Mouse (Mus musculus) hindbrain, embryonic 16.5 days (tissue): ENCODE measurements around the gene Git1. TPM values are rescaled to one million over a fixed set of nuclear protein-coding genes. Genes with fewer than 3 reads are reported as not detected.

Source experiments
- ATAC-seq: fragments of 200-750 bp; cut with Nextera tagmentation; 2 replicates; pipeline ENCODE4 v1.8.0; 2017; ENCODE audit warnings: moderate TSS enrichment, moderate library complexity
- H3K27ac ChIP-seq: fragments of 300-500 bp; sonication (generic); 2 replicates; pipeline ENCODE4 v1.5.1; 2014; ENCODE audit warnings: low read depth, mild to moderate bottlenecking, control low read depth, low read length, moderate library complexity
- H3K27me3 ChIP-seq: fragments of 300-500 bp; sonication (generic); replicated peaks from 2 replicates; pipeline ENCODE4 v1.6.1; 2014; ENCODE audit warnings: low read length; ENCODE audit not compliant: control insufficient read depth, insufficient read depth
- H3K36me3 ChIP-seq: fragments of 300-500 bp; sonication (generic); 2 replicates; pipeline ENCODE4 v1.6.1; 2014; ENCODE audit warnings: mild to moderate bottlenecking, low read length, moderate library complexity, mixed read lengths; ENCODE audit not compliant: control insufficient read depth, insufficient read depth
- H3K4me1 ChIP-seq: fragments of 300-500 bp; sonication (generic); 2 replicates; pipeline ENCODE4 v1.6.1; 2014; ENCODE audit warnings: low read depth, low read length; ENCODE audit not compliant: control insufficient read depth, insufficient read depth
- H3K4me2 ChIP-seq: fragments of 300-500 bp; sonication (generic); 2 replicates; pipeline ENCODE4 v1.6.1; 2014; ENCODE audit warnings: mild to moderate bottlenecking, low read length, control low read depth, moderate library complexity
- H3K4me3 ChIP-seq: fragments of 300-500 bp; sonication (generic); 2 replicates; pipeline ENCODE4 v1.5.1; 2014; ENCODE audit warnings: mild to moderate bottlenecking, low read length, control low read depth, moderate library complexity
- H3K9ac ChIP-seq: fragments of 300-500 bp; sonication (generic); 2 replicates; pipeline ENCODE4 v1.6.1; 2014; ENCODE audit warnings: low read depth, mild to moderate bottlenecking, control low read depth, low read length, moderate library complexity
- H3K9me3 ChIP-seq: fragments of 300-500 bp; sonication (generic); 2 replicates; pipeline ENCODE4 v1.6.1; 2014; ENCODE audit warnings: mild to moderate bottlenecking, low read length, moderate library complexity; ENCODE audit not compliant: control insufficient read depth
- WGBS: fragments of 180-500 bp; shearing (Covaris S2); extraction: QIAGEN DNeasy Blood & Tissue Kit; methylation state at CpG from one replicate; pipeline ENCODE4 v1.1.7; 2014; 5-methylcytosine and 5-hydroxymethylcytosine counted together
- polyA plus RNA-seq: library from polyadenylated mRNA; unstranded; fragments of >200 nt; fragmentation: Nextera tagmentation; extraction: Ambion mirVana; gene quantifications from 2 replicates; pipeline ENCODE4 v1.2.1, GENCODE M21; 2015

The Git1 gene
- polyA plus RNA-seq: 14.0 and 18.0 TPM in 2 replicates

DNA sequence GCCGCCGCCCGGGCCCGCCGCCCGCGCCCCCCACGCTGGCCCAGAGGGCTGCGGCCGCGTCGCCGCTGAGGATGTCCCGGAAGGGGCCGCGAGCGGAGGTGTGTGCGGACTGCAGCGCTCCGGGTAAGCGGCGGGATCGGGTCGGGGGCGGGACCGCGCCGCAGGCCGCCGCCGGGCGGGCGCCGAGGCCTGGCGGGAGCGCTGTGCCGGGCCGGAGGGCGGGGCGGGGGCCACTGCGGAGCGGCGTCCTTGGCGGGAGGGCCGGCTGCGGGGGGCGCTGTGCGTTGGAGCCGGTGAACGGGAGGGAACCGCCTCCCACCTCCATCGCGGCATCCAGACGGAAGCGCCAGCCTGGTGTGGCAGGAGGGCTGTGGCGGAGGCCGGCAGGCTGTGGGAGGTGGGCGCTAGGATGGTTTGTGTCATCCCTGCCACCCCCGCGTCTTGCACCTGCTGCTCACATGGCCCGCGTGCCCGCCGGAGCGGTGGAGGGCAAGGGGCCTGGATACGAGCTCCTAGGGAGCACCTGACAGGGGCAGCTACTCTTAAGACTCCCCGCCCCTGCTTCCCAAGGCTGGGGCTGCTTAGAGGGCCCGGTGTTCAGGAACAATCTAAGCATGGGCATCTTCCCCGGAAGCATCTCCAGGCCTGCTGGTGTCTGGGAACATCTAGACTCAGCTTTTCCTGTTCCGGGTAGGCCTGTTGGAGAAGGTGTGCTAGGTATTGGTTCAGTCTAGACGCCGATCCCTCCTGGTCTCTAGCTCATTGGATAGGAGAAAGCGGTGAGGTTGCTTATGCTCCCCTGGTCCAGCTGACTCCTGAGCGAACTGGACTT, at the start of gene Git1:
Gene Git1 (plus strand): TSS at position 51 of the 832 bp plus-strand sequence.
- peak within 1 kb of the TSS; percentile 90 for H3K27ac ChIP-seq
- ATAC-seq: no peak
- no peaks in the 10 kb centered on the region for H3K36me3 ChIP-seq
- no peaks in the 10 kb centered on the region for H3K27me3 ChIP-seq
- H3K4me3 ChIP-seq: peak within 1 kb of the TSS; percentile 95
- H3K4me2 ChIP-seq: peak within 1 kb of the TSS; percentile 77
- no peaks in the 10 kb centered on the region for H3K9me3 ChIP-seq
- peak within 1 kb of the TSS; percentile 93 for H3K9ac ChIP-seq
- 2% methylated on average over 38 of the region's 74 CpGs for WGBS
- H3K4me1 ChIP-seq: peaks cover 65% of the 10 kb centered on the region

- Histone ChIP-seq H3K27ac (no peak overlapping the region), H3K9me3 (no peaks in the 10 kb centered on the region), H3K4me1 (no peaks in the 10 kb centered on the region), H3K9ac (no peak overlapping the region), H3K4me2 (no peak overlapping the region), H3K36me3 (peaks cover 12% of the 10 kb centered on the region), H3K27me3 (no peaks in the 10 kb centered on the region), H3K4me3 (no peak overlapping the region)
- WGBS: 72% methylated on average over 2 of the region's 2 CpGs
- ATAC-seq: no peak
Measured at GRCm38 (mm10) chr11:77444939-77445338, 48.4 kb upstream of the Git1 start.

GRCm38 (mm10) chr11:77446628-77447041, 46.7 kb upstream of the Git1 start:
- Histone ChIP-seq H3K4me1 (no peaks in the 10 kb centered on the region), H3K9me3 (no peaks in the 10 kb centered on the region), H3K9ac (no peak overlapping the region), H3K4me2 (no peak overlapping the region), H3K27me3 (no peaks in the 10 kb centered on the region), H3K4me3 (no peak overlapping the region), H3K36me3 (peaks cover 8% of the 10 kb centered on the region), H3K27ac (no peak overlapping the region)
- 63% methylated on average over 6 of the region's 6 CpGs for WGBS
- no peak; the same call in 1 of the 2 replicates for ATAC-seq

DNA sequence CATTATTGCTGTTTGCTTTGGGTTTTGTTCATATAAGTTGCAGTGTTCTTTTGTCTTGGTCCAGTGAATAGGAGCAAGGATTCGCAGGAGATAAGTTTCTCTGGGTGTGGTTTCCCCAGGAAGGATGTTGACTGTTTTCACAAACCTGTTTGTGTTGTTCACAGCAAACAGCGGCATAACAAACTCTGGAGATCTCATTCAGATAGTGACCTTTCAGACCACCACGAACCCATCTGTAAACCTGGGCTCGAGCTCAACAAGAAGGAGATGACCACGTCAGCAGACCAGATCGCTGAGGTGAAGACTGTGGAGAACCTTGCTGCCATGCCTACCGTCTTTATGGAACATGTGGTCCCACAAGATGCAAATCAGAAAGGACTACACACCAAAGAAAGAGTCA, 44.1 kb upstream of the Git1 start:
- Histone ChIP-seq H3K9ac (no peak overlapping the region), H3K4me3 (no peak overlapping the region), H3K4me1 (no peaks in the 10 kb centered on the region), H3K36me3 (peaks cover 8% of the 10 kb centered on the region), H3K27ac (no peak overlapping the region), H3K27me3 (no peaks in the 10 kb centered on the region), H3K9me3 (no peaks in the 10 kb centered on the region), H3K4me2 (no peak overlapping the region)
- no peak for ATAC-seq
- 86% methylated on average over 7 of the region's 7 CpGs for WGBS

DNA sequence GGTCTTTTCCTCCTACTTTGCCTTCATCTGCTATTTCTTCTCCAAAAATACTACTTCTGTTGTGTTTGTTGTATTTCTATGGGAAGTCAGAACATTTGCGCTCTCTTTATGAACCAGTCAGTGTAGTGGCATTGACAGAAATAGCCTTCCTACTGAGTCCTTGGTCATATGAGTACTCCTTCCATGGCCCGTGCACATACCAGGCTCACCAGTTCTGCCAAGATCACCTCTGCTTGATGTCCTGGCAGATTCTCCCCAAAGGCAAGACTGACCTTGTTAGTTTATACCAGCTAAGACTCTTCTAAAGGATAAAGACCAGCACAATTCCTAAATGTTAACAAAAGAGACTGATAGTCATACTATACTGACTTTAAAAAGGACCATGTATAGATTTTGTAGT, 41.7 kb upstream of the Git1 start:
- ATAC-seq: no peak
- Histone ChIP-seq H3K4me2 (no peak overlapping the region), H3K36me3 (peaks cover 16% of the 10 kb centered on the region), H3K9me3 (no peaks in the 10 kb centered on the region), H3K9ac (no peak overlapping the region), H3K4me3 (no peak overlapping the region), H3K27ac (no peak overlapping the region), H3K27me3 (no peaks in the 10 kb centered on the region), H3K4me1 (no peaks in the 10 kb centered on the region)
- 94% methylated on average over 2 of the region's 2 CpGs for WGBS

- no peak overlapping the region for H3K4me3 ChIP-seq
- H3K9ac ChIP-seq: no peak overlapping the region
- WGBS: 86% methylated on average over 2 of the region's 2 CpGs
- peaks cover 16% of the 10 kb centered on the region for H3K36me3 ChIP-seq
- H3K4me1 ChIP-seq: no peaks in the 10 kb centered on the region
- H3K27ac ChIP-seq: no peak overlapping the region
- H3K27me3 ChIP-seq: no peaks in the 10 kb centered on the region
- no peak overlapping the region for H3K4me2 ChIP-seq
- no peaks in the 10 kb centered on the region for H3K9me3 ChIP-seq
- no peak for ATAC-seq
Measured at GRCm38 (mm10) chr11:77453388-77453787, 40.0 kb upstream of the Git1 start.

- H3K27me3 ChIP-seq: peaks cover 3% of the 10 kb centered on the region
- no peaks in the 10 kb centered on the region for H3K4me1 ChIP-seq
- no peak overlapping the region for H3K27ac ChIP-seq
- WGBS: 84% methylated on average over 9 of the region's 9 CpGs
- H3K9me3 ChIP-seq: no peaks in the 10 kb centered on the region
- H3K4me2 ChIP-seq: no peak overlapping the region
- no peak for ATAC-seq
- peaks cover 11% of the 10 kb centered on the region for H3K36me3 ChIP-seq
- no peak overlapping the region for H3K4me3 ChIP-seq
- H3K9ac ChIP-seq: no peak overlapping the region
Measured at GRCm38 (mm10) chr11:77455770-77456510, 37.4 kb upstream of the Git1 start.

- WGBS: 65% methylated on average over 6 of the region's 6 CpGs
- peaks cover 11% of the 10 kb centered on the region for H3K36me3 ChIP-seq
- no peak overlapping the region for H3K4me3 ChIP-seq
- peaks cover 7% of the 10 kb centered on the region for H3K27me3 ChIP-seq
- 0 out of 2 replicates have a peak, but pooled peaks cover 2% of the 10 kb centered on the region for H3K4me1 ChIP-seq
- no peak overlapping the region for H3K27ac ChIP-seq
- no peak overlapping the region for H3K9ac ChIP-seq
- no peak overlapping the region for H3K4me2 ChIP-seq
- H3K9me3 ChIP-seq: no peaks in the 10 kb centered on the region
- no peak for ATAC-seq
Measured at GRCm38 (mm10) chr11:77456866-77457265, 36.5 kb upstream of the Git1 start.

DNA sequence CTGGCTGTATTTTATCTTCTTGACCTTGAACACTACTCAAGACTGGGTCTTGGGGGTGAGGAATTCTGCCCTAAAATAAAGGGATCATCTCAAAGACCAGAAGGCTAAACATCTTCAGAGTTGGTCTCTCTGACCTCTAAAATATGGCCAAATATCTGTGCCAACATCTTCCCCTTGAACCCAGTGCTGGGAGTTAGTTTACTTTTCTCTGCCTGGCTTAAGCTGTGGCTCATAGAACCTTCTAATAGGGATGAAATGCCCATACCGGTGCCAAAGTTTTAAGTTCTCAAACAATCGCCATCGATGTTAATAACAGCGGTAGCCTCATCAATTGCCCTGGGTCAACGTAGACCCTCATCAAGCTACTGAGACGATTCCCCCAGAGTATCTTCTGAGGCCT, 31.5 kb upstream of the Git1 start:
- Histone ChIP-seq H3K9me3 (no peaks in the 10 kb centered on the region), H3K27me3 (peaks cover 18% of the 10 kb centered on the region), H3K27ac (no peak overlapping the region), H3K9ac (peak overlapping the region; percentile 66), H3K36me3 (no peaks in the 10 kb centered on the region), H3K4me2 (peak overlapping the region; percentile 99), H3K4me3 (peak overlapping the region; percentile 59), H3K4me1 (peaks cover 8% of the 10 kb centered on the region; the same call in 1 of the 2 replicates)
- 2% methylated on average over 6 of the region's 6 CpGs for WGBS
- ATAC-seq: no peak
